Mouse (Mus musculus): ENCODE measurements around the gene Ptprn2. TPM values are rescaled to one million over a fixed set of nuclear protein-coding genes. Genes with fewer than 3 reads are reported as not detected.
A peak's percentile ranks its signal among the peaks of the same experiment; 100 is the strongest.

The Ptprn2 gene
- not detected in 3 replicates for total RNA-seq (2017)

DNA sequence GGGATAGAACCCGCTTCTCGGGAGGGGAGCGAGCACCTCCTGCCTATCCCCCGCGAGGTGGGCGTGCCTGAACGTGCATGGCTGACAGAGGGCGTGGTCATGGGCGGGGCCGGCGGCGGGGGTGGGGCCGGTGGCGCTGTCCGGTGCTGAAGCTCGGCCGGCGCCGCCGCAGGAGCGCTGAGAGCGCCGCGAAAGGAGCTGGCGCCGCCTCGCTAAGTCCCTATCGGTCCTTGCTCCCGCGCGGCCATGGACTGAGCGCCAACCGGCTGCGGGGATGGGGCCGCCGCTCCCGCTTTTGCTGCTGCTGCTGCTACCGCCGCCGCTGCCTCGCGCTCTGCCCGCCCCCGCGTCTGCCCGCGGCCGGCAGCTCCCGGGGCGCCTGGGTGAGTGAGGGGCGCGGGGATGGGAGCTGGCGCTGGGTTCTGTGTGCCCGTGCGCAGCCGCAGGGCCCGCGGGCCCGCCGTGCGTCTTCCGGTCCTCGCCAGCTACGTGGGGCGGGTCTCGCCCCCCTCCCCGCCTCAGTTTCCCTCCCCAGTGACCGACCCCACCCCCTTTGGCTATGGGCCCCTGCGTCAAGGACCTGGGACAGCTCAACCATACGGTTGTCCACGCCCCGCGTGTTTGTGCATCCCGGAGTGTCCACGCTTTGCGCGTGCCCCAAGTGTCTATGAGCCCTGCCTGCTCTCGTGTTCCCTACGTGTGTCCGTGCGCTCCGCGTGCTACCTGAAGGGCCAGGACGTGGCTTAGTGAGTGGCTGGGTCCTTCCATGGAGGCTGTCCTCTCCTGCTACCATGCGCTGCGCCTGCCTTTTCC lies at the start of gene Ptprn2:
TSS of gene Ptprn2 (plus strand) at position 130 of the 813 bp plus-strand sequence.
- ATAC-seq (replicated peaks; ENCODE audit: insufficient number of reproducible peaks, low FRiP score, low TSS enrichment, poor library complexity, severe bottlenecking) = no peak

DNA sequence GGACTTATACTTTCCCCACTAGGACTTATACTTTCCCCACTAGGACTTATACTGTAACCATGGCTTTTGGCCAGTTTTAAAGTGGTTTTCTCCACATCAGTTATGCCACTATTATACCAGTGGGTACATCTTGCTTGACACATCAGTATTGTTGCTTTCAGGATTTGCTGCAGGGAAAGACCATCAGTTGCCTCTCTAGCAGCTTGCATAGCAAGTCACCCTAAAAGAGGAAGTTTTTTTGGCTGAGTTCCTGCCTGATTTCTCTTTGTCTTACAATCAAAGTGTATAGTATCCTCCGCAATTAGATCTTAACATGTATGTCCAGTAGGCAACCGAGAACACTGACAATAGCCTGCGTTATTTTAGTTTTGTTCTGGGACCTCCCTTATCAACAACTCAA lies 49.4 kb upstream of the Ptprn2 start:
- no peak for ATAC-seq (replicated peaks; ENCODE audit: insufficient number of reproducible peaks, low FRiP score, low TSS enrichment, poor library complexity, severe bottlenecking)

DNA sequence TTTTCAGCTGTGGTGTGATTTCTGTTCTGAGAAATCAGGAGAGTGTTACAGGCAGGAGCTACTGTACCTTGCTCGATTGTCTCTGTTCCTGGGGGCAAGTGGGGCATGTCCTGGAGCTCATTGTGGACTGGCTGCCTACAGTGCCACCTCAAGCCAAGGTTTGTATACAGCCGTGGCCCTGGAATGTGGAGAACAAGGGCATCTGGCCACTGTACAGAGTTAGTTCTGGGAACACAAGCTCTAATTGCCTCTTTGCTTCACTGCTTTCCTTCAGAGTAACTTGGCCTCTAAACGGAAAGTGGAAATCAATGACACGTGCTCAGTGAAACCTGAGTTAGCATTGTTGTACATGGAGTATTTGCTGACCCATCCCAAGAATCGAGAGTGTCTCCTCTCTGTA lies 46.9 kb upstream of the Ptprn2 start:
- ATAC-seq (replicated peaks; ENCODE audit: insufficient number of reproducible peaks, low FRiP score, low TSS enrichment, poor library complexity, severe bottlenecking) = no peak

DNA sequence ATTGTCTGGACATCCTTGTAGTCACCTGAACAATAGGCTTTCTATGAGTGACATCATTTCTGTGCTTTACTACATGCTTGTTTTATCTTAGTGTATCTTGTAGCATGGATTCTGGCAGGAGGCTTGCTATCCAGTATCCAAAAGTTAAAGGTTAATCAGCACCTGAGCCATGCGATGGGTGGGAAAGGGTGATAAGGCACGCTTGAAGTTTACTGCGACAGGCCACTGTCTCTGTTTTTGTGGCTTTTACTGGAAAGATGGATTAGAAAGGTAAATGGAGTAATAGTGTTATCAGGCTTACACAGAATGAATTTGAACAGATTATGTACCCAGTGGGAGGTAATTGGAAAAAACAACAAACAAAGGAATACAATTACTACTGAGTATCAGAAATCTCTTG lies 43.3 kb upstream of the Ptprn2 start:
- ATAC-seq (replicated peaks; ENCODE audit: insufficient number of reproducible peaks, low FRiP score, low TSS enrichment, poor library complexity, severe bottlenecking) = no peak

DNA sequence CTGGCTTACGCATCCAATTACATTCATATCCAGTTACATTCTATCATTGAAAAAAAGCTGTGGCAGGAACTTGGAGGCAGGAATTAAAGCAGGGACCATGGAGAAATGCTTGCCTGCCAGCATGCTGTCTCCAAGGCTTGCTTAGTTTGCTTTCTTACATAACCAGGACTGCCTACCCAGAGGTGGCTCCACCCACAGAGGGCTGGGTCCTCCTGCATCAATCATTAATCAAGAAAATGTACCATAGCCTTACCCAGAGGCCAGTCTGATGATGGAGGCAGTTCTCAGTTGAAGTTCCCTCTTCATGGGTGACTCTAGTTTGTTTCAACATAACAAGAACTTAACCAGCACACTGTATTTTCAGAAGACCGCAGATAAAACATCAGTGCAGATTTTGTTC lies 36.0 kb upstream of the Ptprn2 start:
- no peak for ATAC-seq (replicated peaks; ENCODE audit: insufficient number of reproducible peaks, low FRiP score, low TSS enrichment, poor library complexity, severe bottlenecking)

DNA sequence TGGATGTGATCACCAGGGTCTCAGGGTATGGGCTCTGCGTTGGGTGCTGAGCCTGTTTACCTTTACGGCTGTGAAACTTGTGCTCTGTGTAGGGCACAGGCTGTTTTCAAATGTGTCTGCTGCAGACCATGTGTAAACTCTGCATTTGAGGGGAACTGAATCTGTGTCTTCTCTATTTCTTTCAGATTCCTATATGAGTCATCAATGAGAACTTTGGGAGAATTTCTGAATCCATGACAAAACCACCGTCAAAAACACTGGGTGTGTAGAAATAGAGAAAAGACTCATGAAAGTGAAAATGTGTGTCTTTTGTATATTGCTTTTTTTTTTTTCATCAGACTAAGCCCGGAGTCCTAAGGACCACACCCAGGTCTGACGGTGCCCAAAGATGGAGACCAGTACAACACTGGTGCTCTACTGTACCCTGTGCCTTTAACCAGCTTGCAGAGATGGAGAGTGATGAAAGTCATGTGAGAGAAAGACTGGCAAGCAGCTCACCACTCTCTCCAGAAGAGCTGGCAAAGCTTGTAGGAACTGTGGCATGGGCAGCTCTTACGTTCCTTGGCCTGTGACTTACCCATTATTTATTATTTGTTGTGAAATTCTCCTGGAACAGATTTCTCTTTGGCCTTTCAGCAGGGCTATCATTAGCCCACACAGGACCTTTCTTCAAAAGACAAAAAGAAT lies 25.0 kb upstream of the Ptprn2 start:
- ATAC-seq (replicated peaks; ENCODE audit: insufficient number of reproducible peaks, low FRiP score, low TSS enrichment, poor library complexity, severe bottlenecking) = peak; percentile 32; the same call in 1 of the 2 replicates

DNA sequence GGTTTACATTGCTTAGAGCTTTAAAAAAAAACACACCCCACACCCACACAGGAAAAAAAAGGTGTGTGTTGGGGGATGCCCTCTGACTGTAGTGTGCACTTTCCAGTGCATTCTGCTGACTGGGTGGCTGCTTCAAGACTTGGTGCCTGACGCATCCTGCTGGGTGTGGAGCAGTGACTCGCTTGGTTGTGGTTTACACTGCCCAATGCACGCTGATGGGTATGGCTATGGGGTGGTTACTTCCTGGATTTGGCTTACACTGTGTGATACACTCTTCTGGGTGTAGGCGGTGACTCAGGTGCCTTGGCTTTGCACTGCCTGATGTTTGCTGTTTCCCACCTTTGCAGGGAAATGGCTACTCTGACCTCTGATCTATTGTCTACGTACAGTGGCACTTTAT lies 18.5 kb upstream of the Ptprn2 start:
- peak; percentile 90 for ATAC-seq (replicated peaks; ENCODE audit: insufficient number of reproducible peaks, low FRiP score, low TSS enrichment, poor library complexity, severe bottlenecking)

DNA sequence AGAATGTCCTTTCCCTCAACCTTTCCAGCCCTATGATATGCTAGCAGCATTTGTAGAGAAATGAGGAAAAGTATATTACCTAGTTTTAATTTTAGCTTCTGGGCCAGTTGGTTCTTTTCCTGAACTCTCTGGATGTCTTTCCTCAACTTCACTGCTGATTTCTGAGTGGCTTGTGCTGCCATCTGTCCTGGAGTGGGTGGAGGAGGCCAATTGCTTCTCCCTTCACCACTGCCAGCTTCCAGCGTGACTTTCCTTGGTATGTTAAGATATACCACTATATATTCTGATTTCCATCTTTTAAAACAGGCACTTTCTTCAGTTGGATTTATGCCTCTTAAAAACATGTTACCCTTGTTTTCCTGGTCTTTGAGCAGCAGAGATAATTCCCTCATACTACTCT lies 17.2 kb upstream of the Ptprn2 start:
- ATAC-seq (replicated peaks; ENCODE audit: insufficient number of reproducible peaks, low FRiP score, low TSS enrichment, poor library complexity, severe bottlenecking) = no peak

DNA sequence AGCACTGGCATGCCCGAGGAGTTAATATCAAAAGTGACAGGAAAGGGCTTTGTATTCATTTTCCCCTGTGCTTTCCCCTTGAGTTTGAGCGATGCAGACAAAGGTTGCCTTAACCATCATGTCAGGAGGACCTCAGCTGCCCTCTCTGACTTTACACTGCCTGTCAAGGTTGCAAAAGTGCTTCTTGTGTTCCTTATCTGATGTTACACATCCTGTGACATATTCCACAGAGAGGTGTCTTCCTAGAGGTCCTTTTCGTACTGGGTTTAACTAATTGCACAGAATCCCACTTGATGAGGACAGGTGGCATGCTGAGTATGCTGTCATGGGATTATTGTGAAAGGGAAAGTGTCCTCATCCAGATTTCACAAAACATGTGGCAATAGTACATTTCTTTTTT lies 16.4 kb upstream of the Ptprn2 start:
- no peak for ATAC-seq (replicated peaks; ENCODE audit: insufficient number of reproducible peaks, low FRiP score, low TSS enrichment, poor library complexity, severe bottlenecking)

DNA sequence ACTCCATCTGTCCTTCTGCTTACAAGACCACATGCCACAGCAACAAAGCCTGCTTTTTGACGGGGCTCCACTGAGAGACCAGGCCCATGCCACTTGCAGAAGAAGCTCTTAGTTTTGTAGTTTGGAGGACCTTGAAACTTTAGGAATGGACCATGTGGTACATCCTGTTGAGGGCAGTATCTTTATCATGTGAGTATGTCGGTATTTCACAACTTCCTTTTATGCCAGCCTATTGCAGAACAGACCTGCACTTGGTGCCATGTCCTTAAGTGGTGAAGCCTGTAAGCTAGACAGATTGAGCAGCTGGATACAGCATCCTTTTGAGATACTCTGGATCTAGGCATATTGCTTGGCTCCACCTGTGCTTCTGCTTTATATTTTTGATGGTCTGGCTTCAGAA lies 12.3 kb upstream of the Ptprn2 start:
- ATAC-seq (replicated peaks; ENCODE audit: insufficient number of reproducible peaks, low FRiP score, low TSS enrichment, poor library complexity, severe bottlenecking) = no peak

DNA sequence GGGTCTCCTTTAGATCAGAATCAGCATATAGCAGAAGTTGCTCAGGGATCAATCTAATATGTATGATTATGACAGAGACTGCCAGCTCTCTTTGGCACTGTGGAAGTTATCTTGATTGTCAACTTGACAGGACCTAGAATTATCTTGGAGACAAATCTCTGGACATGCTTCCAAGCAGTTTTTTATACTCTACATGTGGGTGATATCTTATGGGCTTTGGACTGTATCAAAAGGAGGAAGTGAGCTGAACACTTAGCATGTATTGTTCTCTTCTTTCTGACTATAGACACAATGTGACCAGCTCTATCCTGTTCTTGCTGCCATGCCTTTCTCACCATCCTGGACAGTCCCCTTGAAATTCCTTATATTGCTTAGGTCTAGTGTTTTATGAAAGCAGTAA lies 11.8 kb upstream of the Ptprn2 start:
- no peak for ATAC-seq (replicated peaks; ENCODE audit: insufficient number of reproducible peaks, low FRiP score, low TSS enrichment, poor library complexity, severe bottlenecking)

DNA sequence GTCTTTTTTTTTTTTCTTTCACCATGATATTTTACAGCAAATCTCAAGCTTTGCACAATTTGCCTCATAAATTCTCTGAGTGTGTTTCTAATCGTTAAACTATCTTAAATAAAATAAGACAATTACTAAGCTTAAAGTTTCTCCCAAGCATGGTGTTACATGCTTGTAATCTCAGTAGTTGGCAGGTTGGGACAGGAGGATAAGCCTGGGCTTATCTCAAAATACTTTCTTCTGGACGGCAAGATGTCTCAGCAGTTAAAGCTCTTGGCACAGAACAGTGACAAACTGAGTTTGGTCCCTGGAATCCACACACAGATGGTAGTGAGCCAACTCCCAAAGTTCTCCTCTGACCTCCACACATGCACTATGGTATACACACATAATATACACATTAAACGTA lies 10.8 kb upstream of the Ptprn2 start:
- no peak for ATAC-seq (replicated peaks; ENCODE audit: insufficient number of reproducible peaks, low FRiP score, low TSS enrichment, poor library complexity, severe bottlenecking)

DNA sequence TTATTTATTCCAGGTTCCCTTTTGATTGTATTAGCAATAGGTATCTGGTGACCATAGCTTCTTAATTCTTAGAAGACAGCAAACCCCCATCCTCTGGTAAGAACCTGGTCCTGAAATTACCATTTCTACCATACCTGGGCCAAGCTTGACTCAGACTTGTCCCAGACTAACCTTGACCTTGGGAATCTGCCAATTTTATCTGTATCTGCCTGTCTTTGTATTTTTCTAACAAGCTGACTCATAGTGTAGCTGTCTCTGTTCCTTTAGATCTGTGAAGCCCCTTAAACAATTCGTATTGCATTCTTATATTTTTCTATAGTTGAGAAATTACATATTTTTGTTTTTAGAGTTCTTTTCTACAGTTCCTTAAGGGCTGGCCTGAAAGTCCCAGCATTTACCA lies 6.7 kb upstream of the Ptprn2 start:
- ATAC-seq (replicated peaks; ENCODE audit: insufficient number of reproducible peaks, low FRiP score, low TSS enrichment, poor library complexity, severe bottlenecking) = no peak

DNA sequence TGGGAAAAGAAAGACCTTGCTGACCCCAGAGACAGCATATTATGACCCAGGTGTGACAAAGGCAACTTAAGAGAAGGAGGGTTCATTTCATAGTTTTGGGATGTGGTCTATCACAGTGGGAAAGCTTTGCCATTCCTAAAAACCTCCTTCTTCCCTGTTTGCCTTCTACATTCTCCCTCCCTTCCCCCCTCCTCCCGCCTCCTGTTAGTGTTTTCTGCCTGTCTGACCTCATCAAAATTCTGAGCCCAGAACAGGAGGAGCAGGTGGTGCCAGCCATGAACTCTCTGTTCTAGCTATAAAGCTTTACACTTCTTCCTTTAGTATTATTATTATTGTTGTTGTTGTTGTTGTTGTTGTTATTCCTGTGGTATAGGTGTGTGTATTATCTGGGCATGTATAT lies 3.6 kb upstream of the Ptprn2 start:
- ATAC-seq (replicated peaks; ENCODE audit: insufficient number of reproducible peaks, low FRiP score, low TSS enrichment, poor library complexity, severe bottlenecking) = no peak

DNA sequence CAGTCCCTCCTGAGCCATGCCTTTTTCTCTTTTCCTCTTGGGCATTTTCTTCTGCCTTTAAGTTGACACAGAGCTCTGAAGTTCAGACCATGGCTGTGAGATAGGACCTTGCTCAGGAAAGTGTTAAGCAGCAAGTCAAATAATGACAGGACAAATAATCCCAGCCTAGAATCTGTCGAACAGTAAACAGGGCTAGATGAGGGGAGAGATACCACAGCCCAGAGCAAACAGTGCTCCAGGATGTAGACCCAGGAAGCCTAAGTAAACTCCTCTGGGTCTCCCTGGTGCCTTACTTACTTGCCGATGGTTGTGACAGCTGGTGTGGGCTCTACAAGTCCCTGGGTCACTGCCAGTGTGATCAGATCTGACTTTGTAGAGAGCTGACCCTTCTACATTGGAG lies 1.9 kb upstream of the Ptprn2 start:
- no peak for ATAC-seq (replicated peaks; ENCODE audit: insufficient number of reproducible peaks, low FRiP score, low TSS enrichment, poor library complexity, severe bottlenecking)

DNA sequence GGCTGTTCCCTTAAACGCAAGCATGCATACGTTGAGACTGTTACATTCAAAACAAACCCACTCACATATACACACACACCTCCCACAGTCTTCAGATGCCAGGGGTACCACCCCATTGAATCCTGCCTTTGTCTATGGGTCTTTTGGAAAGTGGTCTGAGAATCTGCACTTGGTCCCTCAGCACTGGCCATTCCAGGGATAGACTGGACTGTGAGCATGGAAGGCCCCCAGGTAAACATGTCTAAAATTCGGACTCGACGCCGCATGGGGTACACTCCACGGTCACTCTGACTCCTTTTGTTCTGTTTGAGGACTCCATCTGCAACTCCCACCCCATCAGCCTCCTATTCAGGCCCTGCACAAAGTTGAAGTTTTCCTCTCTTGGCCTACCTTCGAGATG lies 529 bp upstream of the Ptprn2 start:
- ATAC-seq (replicated peaks; ENCODE audit: insufficient number of reproducible peaks, low FRiP score, low TSS enrichment, poor library complexity, severe bottlenecking) = no peak

DNA sequence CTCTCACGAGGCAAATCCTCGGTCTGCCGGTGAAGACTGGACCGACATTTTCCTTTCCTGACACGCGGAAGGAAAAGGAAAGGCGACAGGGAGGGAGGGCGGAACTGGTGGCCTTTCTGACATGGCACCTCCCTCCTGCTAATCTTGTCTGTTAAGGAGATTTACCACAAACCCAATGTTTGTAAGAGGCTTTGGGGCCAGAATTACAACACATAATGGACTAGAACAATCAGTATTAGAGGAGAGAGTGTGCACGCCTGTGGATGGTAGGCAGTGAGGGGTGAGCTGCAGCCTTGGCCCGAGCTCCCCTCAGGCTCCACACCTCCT lies 847 bp downstream of the Ptprn2 start:
- no peak for ATAC-seq (replicated peaks; ENCODE audit: insufficient number of reproducible peaks, low FRiP score, low TSS enrichment, poor library complexity, severe bottlenecking)

DNA sequence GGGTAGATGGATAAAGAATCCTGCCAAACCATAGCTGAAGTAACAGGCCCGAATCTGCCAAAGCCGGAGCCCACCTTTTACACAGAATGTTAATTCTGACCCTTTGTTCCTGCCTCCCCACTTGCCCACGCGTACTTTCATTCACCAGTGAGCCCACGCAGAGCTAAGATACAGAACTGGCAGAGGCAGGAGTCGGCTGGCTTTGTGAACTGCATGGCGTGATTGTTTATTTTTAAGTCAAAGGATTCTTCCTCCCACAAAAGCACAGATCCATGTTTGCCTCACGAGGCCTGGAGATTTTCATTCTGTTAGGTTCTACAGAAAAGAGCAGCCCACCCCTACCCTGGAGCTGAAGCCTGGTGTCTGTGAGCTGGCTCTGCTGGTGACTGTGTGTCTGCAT lies 3.3 kb downstream of the Ptprn2 start:
- no peak for ATAC-seq (replicated peaks; ENCODE audit: insufficient number of reproducible peaks, low FRiP score, low TSS enrichment, poor library complexity, severe bottlenecking)

DNA sequence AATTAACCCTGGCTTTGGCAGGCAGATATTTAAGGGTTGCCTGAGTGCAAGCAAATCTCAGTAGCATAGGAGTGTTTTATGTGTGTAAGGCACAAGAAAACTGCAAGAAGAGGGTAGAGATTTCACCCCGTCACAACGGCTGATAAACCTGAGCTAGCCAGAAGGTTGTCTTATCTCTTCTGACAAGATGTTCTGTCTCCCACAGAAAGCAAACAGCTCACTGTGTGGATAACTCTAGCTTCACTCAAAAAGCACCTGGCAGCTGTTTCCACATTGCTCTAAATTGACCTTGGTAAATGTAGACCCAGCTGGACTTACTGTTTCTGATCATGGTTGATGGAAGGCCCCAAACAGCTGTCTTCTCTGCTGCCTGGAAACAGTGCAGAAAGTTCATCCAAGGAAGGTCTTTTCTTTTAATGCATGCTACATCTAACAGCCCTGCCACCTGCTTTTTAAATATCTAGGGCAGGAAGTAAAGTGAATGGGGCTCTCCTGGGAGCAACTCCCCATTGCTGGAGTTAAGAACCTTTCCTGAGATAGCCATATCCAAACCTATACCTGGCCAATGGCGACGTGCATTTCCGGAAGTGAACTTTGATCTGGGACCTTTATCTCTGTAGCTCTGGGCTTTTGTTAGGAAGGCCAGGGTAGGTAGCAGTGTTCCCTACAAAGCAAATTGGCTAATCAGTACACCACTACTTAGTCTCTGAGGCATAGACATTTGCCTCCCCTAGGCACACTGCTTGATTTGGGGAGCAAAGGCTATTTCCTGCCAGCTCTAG lies 5.2 kb downstream of the Ptprn2 start:
- ATAC-seq (replicated peaks; ENCODE audit: insufficient number of reproducible peaks, low FRiP score, low TSS enrichment, poor library complexity, severe bottlenecking) = no peak

DNA sequence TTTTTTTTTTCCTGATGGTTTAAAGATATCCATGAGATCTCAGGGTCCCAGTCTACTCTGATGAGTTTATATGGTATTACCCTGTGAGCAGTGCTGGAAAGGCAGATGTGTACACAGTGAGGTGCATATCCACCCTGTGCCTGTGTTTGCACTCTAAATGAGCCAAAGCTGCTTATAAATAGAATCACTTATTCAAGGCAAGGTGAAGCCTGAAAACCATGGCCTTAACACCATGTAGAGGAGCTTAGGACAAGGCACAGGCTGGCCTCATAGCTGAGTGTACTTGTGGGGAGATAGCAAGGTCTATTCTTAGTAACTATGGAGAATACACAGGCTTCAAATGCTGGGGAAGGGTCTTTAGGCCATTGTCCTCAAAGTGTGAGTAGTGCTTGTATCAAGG lies 13.1 kb downstream of the Ptprn2 start:
- no peak for ATAC-seq (replicated peaks; ENCODE audit: insufficient number of reproducible peaks, low FRiP score, low TSS enrichment, poor library complexity, severe bottlenecking)
